Mouse (Mus musculus) midbrain, embryonic 10.5 days (tissue): Measurements from ENCODE around the gene Capn13. TPM values are rescaled to one million over a fixed set of nuclear protein-coding genes. Genes with fewer than 3 reads are reported as not detected.

Experiments used
- DNase-seq: peaks from one replicate; pipeline ENCODE4 v3.0.0-alpha.2; 2017; ENCODE audit warnings: low spot score
- H3K27ac ChIP-seq: fragments of 300-500 bp; sonication (generic); replicated peaks from 2 replicates; pipeline ENCODE4 v1.5.1; 2016; ENCODE audit warnings: mild to moderate bottlenecking
- H3K27me3 ChIP-seq: fragments of 300-500 bp; sonication (generic); 2 replicates; pipeline ENCODE4 v1.6.1; 2016; ENCODE audit warnings: low read depth, mild to moderate bottlenecking; ENCODE audit not compliant: poor library complexity, severe bottlenecking
- H3K36me3 ChIP-seq: fragments of 300-500 bp; sonication (generic); 2 replicates; pipeline ENCODE4 v1.6.1; 2016; ENCODE audit warnings: mild to moderate bottlenecking, moderate library complexity
- H3K4me1 ChIP-seq: fragments of 300-500 bp; sonication (generic); 2 replicates; pipeline ENCODE4 v1.6.1; 2016
- H3K4me3 ChIP-seq: fragments of 300-500 bp; sonication (generic); 2 replicates; pipeline ENCODE4 v1.5.1; 2016; ENCODE audit warnings: mild to moderate bottlenecking, moderate library complexity
- H3K9me3 ChIP-seq: fragments of 300-500 bp; sonication (generic); replicated peaks from 2 replicates; pipeline ENCODE4 v1.6.1; 2016; ENCODE audit warnings: mild to moderate bottlenecking
- WGBS: fragments of 180-500 bp; shearing (Covaris S2); methylation state at CpG from one replicate; pipeline ENCODE4 v1.1.7; 2016; 5-methylcytosine and 5-hydroxymethylcytosine counted together
- polyA plus RNA-seq: library from polyadenylated mRNA; unstranded; fragments of >200 nt; fragmentation: Nextera tagmentation; extraction: Ambion mirVana; gene quantifications from 2 replicates; pipeline ENCODE4 v1.2.1, GENCODE M21; 2016

Capn13 gene
- polyA plus RNA-seq, 1 experiment from 2014 or later = not detected

DNA sequence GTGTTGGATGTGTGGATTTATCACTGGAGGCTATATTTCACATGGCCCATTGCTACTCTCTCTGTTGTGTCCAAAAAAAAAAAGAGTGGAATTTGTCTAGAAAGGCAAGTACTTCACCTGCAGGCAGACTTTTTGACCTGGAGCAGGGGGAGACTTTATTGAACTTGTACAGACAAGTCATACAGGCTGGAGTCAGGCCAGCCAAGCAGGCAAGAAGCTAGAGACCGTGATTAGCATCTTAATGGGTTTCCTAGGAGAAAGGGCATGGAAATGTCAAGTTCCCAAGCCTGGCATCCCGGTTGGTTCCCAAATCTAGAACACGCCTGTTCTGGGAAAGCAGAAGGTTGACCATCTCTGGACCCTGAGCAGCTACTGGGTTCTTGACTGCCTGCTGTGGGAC lies 11.3 kb downstream of the Capn13 start:
- Histone ChIP-seq H3K4me3 (no peak overlapping the region), H3K36me3 (no peaks in the 10 kb centered on the region), H3K4me1 (no peaks in the 10 kb centered on the region), H3K27me3 (no peaks in the 10 kb centered on the region), H3K27ac (no peak overlapping the region), H3K9me3 (no peaks in the 10 kb centered on the region)
- WGBS = 86% methylated on average over 3 of the region's 3 CpGs
- no peak for DNase-seq

DNA sequence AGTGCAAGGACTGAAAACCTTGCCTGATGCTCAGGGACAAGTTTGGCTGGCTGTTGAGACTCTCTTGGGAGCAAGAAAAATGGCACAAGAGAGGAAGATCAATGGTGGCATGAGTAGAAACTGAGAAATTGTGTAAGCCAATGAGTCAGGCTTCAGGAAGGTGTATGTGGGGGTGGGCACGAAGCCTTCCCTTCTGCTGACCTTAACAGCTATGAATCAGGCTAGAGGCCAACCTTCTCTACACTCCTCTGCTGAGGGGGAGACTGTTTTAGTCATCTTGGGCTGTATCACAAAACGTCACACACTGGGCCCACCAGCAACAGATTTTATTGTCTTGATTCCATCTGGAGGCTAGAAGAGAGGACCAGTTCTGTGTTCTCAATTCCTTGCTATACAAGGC lies 14.1 kb downstream of the Capn13 start:
- H3K9me3 ChIP-seq = no peaks in the 10 kb centered on the region
- H3K27me3 ChIP-seq = no peaks in the 10 kb centered on the region
- no peak overlapping the region for H3K27ac ChIP-seq
- WGBS = 89% methylated on average over 2 of the region's 2 CpGs
- H3K4me1 ChIP-seq = no peaks in the 10 kb centered on the region
- DNase-seq = no peak
- no peaks in the 10 kb centered on the region for H3K36me3 ChIP-seq
- no peak overlapping the region for H3K4me3 ChIP-seq

DNA sequence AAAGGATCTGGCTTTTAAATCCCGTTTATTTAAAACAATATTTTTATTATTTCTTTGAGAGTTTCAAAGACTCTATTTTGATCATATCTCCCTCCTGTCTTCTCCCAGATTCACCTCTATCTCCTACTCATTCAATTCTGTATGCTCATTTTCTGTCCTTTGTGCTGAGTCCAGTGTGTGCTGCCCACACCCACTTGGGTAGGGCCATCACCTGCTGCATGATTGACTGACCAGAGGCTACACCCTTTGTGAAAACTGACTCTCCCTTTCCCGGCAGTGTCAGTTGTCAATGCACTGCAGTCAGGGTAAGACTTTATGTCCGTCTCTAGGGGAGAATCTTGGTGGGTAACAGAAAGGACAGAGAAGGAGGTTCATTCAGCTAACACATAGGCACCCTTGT lies 14.7 kb downstream of the Capn13 start:
- no peaks in the 10 kb centered on the region for H3K4me1 ChIP-seq
- H3K27ac ChIP-seq = no peak overlapping the region
- H3K27me3 ChIP-seq = no peaks in the 10 kb centered on the region
- H3K9me3 ChIP-seq = no peaks in the 10 kb centered on the region
- no peak for DNase-seq
- no peak overlapping the region for H3K4me3 ChIP-seq
- 75% methylated on average over 3 of the region's 3 CpGs for WGBS
- no peaks in the 10 kb centered on the region for H3K36me3 ChIP-seq

DNA sequence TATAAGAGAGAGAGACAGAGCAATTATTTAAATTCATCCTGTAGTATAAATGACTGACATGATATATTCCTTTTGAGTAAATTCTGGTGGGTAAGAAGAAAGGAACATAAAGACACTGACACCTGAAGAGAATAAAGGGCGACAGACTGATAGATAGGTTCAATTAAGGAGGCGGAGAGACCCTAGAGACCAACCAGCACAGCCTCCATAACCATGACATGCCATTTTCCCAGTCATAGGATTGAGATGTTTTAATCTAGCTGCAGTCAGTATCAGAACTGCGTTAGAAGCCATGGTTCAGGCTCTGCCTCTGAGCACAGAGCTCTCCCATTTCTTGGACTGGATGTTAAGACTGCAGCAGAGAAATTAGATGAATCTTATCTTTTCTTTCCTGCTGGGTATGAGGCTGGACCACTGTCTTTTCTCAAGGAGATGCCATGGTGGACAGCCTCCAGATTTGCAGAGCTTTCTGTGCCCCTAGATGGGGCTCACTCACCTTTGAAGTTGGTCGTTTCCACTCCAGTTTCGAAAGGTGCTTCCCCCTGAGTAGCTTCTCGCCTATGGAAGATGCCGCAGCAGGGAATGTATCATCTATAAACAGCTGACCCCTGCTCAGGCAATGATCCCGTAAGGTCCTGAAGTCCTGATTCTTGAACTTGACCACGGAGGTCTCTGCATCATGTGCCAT lies 18.2 kb downstream of the Capn13 start:
- Histone ChIP-seq H3K27ac (no peak overlapping the region), H3K9me3 (no peaks in the 10 kb centered on the region), H3K36me3 (no peaks in the 10 kb centered on the region), H3K4me3 (no peak overlapping the region), H3K4me1 (no peaks in the 10 kb centered on the region), H3K27me3 (no peaks in the 10 kb centered on the region)
- 84% methylated on average over 9 of the region's 9 CpGs for WGBS
- no peak for DNase-seq

DNA sequence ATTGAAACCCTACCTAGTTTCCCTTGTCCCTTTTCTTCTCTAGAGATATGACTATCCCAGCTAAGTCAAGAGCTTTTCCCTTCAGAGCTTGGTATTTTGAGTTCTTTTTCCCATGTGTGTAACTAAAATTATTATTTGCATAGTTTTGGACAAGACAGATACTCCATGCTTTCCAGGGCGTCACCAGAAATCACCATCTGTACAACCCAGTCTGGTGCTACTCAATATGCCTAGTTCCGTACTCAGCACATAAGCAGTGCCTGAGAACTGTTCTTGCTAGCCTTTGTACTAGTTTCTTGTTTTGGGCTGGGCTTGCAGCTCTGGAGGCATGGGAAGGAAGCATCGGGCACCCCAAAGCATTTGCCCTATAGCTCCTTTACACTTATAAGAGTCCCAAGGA lies 19.0 kb downstream of the Capn13 start:
- WGBS = 95% methylated on average over 3 of the region's 3 CpGs
- H3K27ac ChIP-seq = no peak overlapping the region
- H3K9me3 ChIP-seq = no peaks in the 10 kb centered on the region
- H3K4me1 ChIP-seq = no peaks in the 10 kb centered on the region
- no peak overlapping the region for H3K4me3 ChIP-seq
- no peaks in the 10 kb centered on the region for H3K27me3 ChIP-seq
- DNase-seq = no peak
- no peaks in the 10 kb centered on the region for H3K36me3 ChIP-seq

DNA sequence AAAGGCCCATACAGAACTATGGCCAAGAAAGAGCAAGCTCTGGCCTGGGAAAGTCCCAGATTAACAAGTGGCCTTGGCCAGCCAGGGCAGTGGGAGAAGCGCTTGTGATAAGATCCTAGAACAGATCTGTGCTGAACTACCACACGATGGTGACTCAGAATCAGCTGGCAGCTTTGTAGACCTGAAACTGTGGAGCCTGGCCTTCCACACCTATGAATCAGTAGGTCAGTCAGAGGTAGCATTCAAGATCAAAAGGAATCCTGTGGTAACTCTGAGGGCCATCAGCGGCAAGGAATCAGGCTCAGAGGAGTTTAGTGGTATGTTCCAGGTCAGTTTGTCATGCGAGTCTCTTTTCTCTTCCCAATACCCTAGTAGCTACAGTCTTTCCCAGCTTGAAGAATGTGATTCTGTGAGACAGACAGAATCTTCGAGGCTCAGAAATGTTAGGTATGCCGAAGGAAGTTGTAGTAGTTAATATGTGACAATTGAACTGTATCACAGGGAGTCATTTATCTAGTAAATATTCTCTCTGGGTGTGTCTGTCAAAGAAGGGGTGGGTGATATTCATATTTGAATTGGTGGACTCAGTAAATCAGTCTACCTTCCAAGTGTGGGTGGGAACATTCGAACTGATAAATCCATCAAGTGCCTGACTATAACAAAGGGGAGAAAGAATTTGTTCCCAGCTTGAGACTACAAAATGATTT lies 22.7 kb downstream of the Capn13 start:
- no peak for DNase-seq

DNA sequence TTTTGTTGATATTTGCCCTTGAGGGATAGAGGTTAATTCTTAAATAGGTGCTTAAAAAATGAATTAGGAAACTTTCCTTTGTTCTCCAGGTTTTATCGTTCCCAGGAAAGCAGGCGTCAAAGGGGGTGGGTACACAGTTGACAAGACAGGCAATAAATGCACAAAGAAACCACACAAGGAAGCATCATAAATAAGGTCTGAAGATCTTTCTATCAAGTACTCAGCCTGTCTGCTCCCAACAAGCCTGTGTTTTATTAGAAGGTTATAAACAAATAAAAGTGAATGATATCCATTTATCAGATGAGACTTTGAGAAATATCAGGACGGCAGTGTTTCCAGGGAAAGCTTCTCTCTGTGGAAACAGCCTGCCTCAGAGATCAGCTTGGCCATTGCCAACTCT lies 33.3 kb downstream of the Capn13 start:
- WGBS = 90% methylated on average over 3 of the region's 3 CpGs
- H3K9me3 ChIP-seq = no peaks in the 10 kb centered on the region
- no peaks in the 10 kb centered on the region for H3K36me3 ChIP-seq
- no peak for DNase-seq
- no peaks in the 10 kb centered on the region for H3K4me1 ChIP-seq
- no peak overlapping the region for H3K27ac ChIP-seq
- no peak overlapping the region for H3K4me3 ChIP-seq
- H3K27me3 ChIP-seq = no peaks in the 10 kb centered on the region

More for the DNA sequence above, 22.7 kb downstream of the Capn13 start:
- H3K4me1 ChIP-seq = no peaks in the 10 kb centered on the region
- H3K27ac ChIP-seq = no peak overlapping the region
- H3K4me3 ChIP-seq = no peak overlapping the region
- no peaks in the 10 kb centered on the region for H3K36me3 ChIP-seq
- 88% methylated on average over 7 of the region's 7 CpGs for WGBS
- no peaks in the 10 kb centered on the region for H3K9me3 ChIP-seq
- H3K27me3 ChIP-seq = no peaks in the 10 kb centered on the region

DNA sequence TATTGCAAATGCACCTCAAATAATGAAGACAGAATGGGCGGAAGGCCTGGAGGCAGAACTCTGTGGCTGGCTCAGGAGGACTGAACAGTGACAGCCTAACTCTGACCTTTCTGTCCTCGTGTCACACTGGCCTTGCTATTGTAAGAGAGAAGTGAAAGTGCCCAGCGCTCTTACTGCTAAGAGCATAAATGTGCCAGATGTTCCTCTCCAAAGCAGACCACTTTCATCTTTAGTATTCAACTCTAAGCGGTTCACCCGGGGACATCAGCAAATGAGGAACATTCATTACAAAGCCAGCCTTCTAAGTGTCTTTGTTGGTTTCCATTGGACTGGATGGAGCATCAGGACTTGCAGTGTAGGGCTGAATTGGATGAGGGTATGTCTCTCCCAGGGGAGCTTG lies 39.6 kb downstream of the Capn13 start:
- Histone ChIP-seq H3K4me1 (no peaks in the 10 kb centered on the region), H3K36me3 (no peaks in the 10 kb centered on the region), H3K9me3 (no peaks in the 10 kb centered on the region), H3K27ac (no peak overlapping the region), H3K4me3 (no peak overlapping the region), H3K27me3 (no peaks in the 10 kb centered on the region)
- WGBS = 79% methylated on average over 5 of the region's 5 CpGs
- no peak for DNase-seq

DNA sequence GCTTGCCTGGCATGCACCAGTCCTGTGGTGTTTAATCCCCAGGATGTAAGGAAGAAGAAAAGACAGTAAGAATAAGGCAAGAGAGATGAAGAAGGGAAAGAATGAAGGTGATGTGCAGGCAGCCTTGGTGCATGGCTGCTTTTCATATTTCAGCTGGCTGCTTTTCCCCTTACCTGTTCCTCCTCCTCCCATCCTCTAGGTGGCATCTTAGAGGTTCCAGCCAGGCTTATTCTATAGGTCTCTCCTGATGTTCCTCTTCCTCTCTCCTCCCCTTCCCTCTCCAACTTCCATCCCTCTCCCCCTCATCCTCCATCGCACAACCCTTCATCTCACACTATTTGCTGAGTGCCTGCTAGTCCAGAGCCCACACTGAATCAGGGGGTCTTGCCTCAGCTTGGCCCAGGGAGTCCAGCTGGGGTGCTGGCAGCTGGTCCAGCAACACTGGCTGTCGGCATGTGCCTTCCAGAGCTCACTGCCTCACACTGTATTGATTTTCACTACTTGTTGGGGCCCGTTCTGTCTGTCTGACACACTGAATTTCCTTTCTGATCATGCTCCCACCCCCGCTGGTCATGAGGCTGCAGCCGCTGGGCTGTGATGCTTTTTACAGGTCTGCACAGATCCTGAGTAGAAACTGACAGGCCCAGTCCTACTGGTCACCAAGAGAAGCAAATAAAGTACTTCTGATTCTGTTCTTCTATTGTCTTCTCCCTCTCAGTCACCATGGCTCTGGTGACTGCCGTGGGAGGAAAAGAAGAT lies 56.9 kb downstream of the Capn13 start:
- DNase-seq = no peak
- H3K36me3 ChIP-seq = no peaks in the 10 kb centered on the region
- H3K27me3 ChIP-seq = no peaks in the 10 kb centered on the region
- H3K27ac ChIP-seq = no peak overlapping the region
- no peaks in the 10 kb centered on the region; the same call in 1 of the 2 replicates for H3K4me1 ChIP-seq
- H3K4me3 ChIP-seq = no peak overlapping the region
- H3K9me3 ChIP-seq = no peaks in the 10 kb centered on the region
- WGBS = 87% methylated on average over 6 of the region's 6 CpGs

DNA sequence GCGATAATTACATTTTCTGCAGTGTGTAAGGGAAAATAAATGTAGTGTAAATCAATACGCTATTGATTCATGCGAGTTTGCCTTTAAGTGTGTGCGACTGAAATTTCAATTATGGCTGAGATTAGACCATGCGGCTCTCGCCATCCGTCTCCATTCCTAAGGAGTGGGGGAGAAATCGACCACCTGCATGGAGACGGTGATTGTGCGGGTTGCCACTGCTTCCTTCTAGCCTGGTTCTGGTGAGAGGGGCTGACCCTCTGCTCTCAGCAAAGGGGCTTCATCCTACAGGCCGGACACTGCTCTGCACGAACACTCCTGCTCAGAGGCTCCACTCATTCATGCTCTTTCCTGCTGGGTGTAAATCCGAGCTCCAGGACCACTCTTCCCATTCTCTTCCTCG lies 58.0 kb downstream of the Capn13 start:
- no peak for DNase-seq
- Histone ChIP-seq H3K4me3 (no peak overlapping the region), H3K27ac (no peak overlapping the region), H3K36me3 (no peaks in the 10 kb centered on the region), H3K4me1 (no peaks in the 10 kb centered on the region; the same call in 1 of the 2 replicates), H3K27me3 (no peaks in the 10 kb centered on the region), H3K9me3 (no peaks in the 10 kb centered on the region)
- WGBS = 70% methylated on average over 14 of the region's 14 CpGs

DNA sequence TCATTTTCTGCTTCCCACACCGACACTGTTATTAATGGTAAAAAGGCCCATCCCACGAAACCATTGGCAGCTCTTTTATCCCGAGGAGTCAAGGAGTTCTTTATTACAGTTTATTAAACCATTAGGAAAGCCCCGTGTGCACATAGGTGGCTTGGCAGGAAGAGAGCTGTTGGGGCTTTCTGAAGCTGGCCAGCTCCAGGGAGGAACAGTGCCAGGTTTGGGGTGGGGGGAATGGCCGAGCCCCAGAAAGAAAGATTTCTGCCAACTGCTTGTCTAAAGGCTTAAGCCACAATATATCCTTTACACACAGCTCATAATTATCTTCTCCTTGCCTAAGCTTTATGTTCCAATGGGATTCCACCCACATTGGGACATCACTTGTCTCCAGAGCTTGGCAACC lies 71.6 kb downstream of the Capn13 start:
- H3K27me3 ChIP-seq = no peaks in the 10 kb centered on the region
- no peak for DNase-seq
- H3K36me3 ChIP-seq = no peaks in the 10 kb centered on the region
- H3K4me3 ChIP-seq = no peak overlapping the region
- H3K4me1 ChIP-seq = no peaks in the 10 kb centered on the region
- 89% methylated on average over 5 of the region's 5 CpGs for WGBS
- H3K9me3 ChIP-seq = no peaks in the 10 kb centered on the region
- H3K27ac ChIP-seq = no peak overlapping the region

DNA sequence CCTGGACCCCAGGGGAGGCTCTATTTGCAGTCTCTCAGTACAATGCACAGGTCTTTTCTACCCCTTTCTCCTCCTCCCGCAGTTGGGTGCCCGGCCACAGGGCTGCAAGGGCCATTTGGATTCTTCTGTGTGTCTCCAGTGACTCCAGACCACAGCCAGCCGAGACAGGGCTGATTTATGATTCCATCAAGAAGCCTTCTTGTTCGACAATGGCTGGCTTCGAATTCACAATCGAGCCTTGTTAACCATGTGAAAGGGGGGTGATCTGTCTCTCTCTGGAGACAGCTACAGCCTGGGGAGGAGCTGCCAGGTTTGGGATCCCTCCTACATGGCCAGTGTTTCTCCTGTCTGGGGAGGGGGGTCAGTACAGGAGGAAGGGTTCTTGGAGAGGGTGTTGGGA lies 75.4 kb downstream of the Capn13 start:
- Histone ChIP-seq H3K4me3 (no peak overlapping the region), H3K27me3 (no peaks in the 10 kb centered on the region), H3K9me3 (no peaks in the 10 kb centered on the region), H3K36me3 (no peaks in the 10 kb centered on the region), H3K4me1 (no peaks in the 10 kb centered on the region), H3K27ac (no peak overlapping the region)
- WGBS = 54% methylated on average over 6 of the region's 6 CpGs
- no peak for DNase-seq

DNA sequence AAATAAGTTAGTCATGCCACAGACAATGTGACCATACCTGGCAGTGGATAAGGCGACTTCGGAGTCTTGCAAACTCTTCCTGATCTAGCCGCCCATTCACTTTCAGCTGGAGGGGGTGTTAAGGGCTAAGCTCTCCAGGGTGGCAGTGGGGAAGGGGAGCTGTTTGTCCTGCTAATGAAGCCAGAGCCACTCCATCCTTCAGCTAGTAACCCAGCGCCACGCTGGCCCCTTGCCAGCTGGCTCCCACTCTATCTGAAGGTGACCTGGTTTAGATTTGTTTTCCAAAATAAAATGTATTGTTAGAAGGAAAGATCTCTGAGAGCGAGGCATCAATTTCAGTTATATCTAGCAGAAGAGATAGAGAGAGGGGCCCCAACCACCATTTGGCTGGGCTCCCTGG lies 75.9 kb downstream of the Capn13 start:
- Histone ChIP-seq H3K27me3 (no peaks in the 10 kb centered on the region), H3K4me3 (no peak overlapping the region), H3K36me3 (no peaks in the 10 kb centered on the region), H3K27ac (no peak overlapping the region), H3K4me1 (no peaks in the 10 kb centered on the region), H3K9me3 (no peaks in the 10 kb centered on the region)
- 58% methylated on average over 6 of the region's 6 CpGs for WGBS
- no peak for DNase-seq
